Mouse (Mus musculus): ENCODE measurements at regions not wholly inside any gene's neighbourhood (a gene's known extent, or its start where the extent isn't known, plus 50 kb on each side); places are given as distances from the start of the nearest gene placed in this dataset.

DNA sequence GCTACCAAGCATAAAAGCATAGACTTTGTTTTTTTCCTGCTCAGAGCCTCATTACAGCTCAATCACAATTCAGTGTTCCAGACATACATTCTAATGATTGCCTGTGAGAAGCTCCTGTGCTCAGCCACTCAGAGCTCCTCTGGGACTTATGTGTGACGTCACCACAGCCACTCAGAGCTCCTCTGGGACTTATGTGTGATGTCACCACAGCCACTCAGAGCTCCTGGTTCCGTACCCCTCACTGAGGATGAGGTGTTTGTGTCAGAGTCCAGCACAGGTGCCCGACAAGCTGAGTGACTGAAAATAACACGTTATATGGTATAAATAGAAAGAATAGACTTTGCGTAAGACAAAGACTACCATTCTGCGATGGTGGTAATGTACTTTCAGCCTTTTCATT is 215.8 kb downstream of the Hhipl2 start:
- H3K4me3 ChIP-seq = no peak overlapping the region
- no peaks in the 10 kb centered on the region for H3K79me2 ChIP-seq (ENCODE audit: control insufficient read depth, insufficient read depth)
- H3K36me3 ChIP-seq (ENCODE audit: control insufficient read depth, insufficient read depth) = no peaks in the 10 kb centered on the region
- H3K4me2 ChIP-seq (ENCODE audit: low read depth) = no peak overlapping the region
- no peaks in the 10 kb centered on the region for H3K27me3 ChIP-seq (ENCODE audit: control insufficient read depth, insufficient read depth, insufficient read length)
- TF ChIP-seq REST (IDR thresholded peaks at IDR 0.05; ENCODE audit: insufficient read depth, insufficient read length) (no peak), MYOG (IDR thresholded peaks at IDR 0.05; ENCODE audit: control insufficient read depth in 1 of 3, insufficient read depth in 1 of 3, insufficient read length in 2 of 3, low read depth in 2 of 3) (no peak), MAX (IDR thresholded peaks at IDR 0.05; ENCODE audit: low read depth) (no peak), CEBPB (IDR thresholded peaks at IDR 0.05; ENCODE audit: insufficient read depth, poor library complexity, severe bottlenecking) (no peak), SRF (IDR thresholded peaks at IDR 0.05; ENCODE audit: control insufficient read depth, insufficient read length, low read depth) (no peak), POLR2AphosphoS2 (IDR thresholded peaks at IDR 0.05; ENCODE audit: insufficient read length, low read depth) (no peak)
- H3ac ChIP-seq (ENCODE audit: control insufficient read depth, insufficient read length) = no peak overlapping the region

GRCm38 (mm10) chr1:183634836-183635235 is 216.8 kb downstream of the Hhipl2 start:
- Histone ChIP-seq H3K4me3 (no peak overlapping the region), H3ac (ENCODE audit: control insufficient read depth, insufficient read length) (no peak overlapping the region), H3K27me3 (ENCODE audit: control insufficient read depth, insufficient read depth, insufficient read length) (no peaks in the 10 kb centered on the region), H3K36me3 (ENCODE audit: control insufficient read depth, insufficient read depth) (no peaks in the 10 kb centered on the region), H3K4me2 (ENCODE audit: low read depth) (no peak overlapping the region), H3K79me2 (ENCODE audit: control insufficient read depth, insufficient read depth) (no peaks in the 10 kb centered on the region)
- TF ChIP-seq MAX (IDR thresholded peaks at IDR 0.05; ENCODE audit: low read depth) = no peak
- no peak for TF ChIP-seq SRF (IDR thresholded peaks at IDR 0.05; ENCODE audit: control insufficient read depth, insufficient read length, low read depth)
- no peak for TF ChIP-seq MYOG (IDR thresholded peaks at IDR 0.05; ENCODE audit: control insufficient read depth in 1 of 3, insufficient read depth in 1 of 3, insufficient read length in 2 of 3, low read depth in 2 of 3)
- no peak for TF ChIP-seq CEBPB (IDR thresholded peaks at IDR 0.05; ENCODE audit: insufficient read depth, poor library complexity, severe bottlenecking)
- TF ChIP-seq E2F4 (IDR thresholded peaks at IDR 0.05; ENCODE audit: insufficient read depth) = no peak
- TF ChIP-seq REST (IDR thresholded peaks at IDR 0.05; ENCODE audit: insufficient read depth, insufficient read length) = no peak
- TF ChIP-seq TCF3 (IDR thresholded peaks at IDR 0.05; ENCODE audit: insufficient read length, low read depth) = no peak
- TF ChIP-seq POLR2A (IDR thresholded peaks at IDR 0.05; ENCODE audit: insufficient read length, low read depth) = no peak
- no peak for TF ChIP-seq TCF12 (IDR thresholded peaks at IDR 0.05; ENCODE audit: insufficient read depth, poor library complexity, severe bottlenecking)
- no peak for TF ChIP-seq POLR2AphosphoS2 (IDR thresholded peaks at IDR 0.05; ENCODE audit: insufficient read length, low read depth)
- no peak for TF ChIP-seq MYOD1 (IDR thresholded peaks at IDR 0.05; ENCODE audit: control insufficient read depth in 1 of 3, insufficient read length in 2 of 3, low read depth in 2 of 3)
- TF ChIP-seq USF1 (IDR thresholded peaks at IDR 0.05; ENCODE audit: low read depth) = no peak

GRCm38 (mm10) chr1:183637214-183637613 is 219.2 kb downstream of the Hhipl2 start:
- Histone ChIP-seq H3ac (ENCODE audit: control insufficient read depth, insufficient read length) (no peak overlapping the region), H3K27me3 (ENCODE audit: control insufficient read depth, insufficient read depth, insufficient read length) (no peaks in the 10 kb centered on the region), H3K79me2 (ENCODE audit: control insufficient read depth, insufficient read depth) (no peaks in the 10 kb centered on the region), H3K4me2 (ENCODE audit: low read depth) (no peak overlapping the region), H3K36me3 (ENCODE audit: control insufficient read depth, insufficient read depth) (no peaks in the 10 kb centered on the region), H3K4me3 (no peak overlapping the region)
- TF ChIP-seq CEBPB (IDR thresholded peaks at IDR 0.05; ENCODE audit: insufficient read depth, poor library complexity, severe bottlenecking) (no peak), REST (IDR thresholded peaks at IDR 0.05; ENCODE audit: insufficient read depth, insufficient read length) (no peak), USF1 (IDR thresholded peaks at IDR 0.05; ENCODE audit: low read depth) (no peak), E2F4 (IDR thresholded peaks at IDR 0.05; ENCODE audit: insufficient read depth) (no peak), SRF (IDR thresholded peaks at IDR 0.05; ENCODE audit: control insufficient read depth, insufficient read length, low read depth) (no peak), TCF12 (IDR thresholded peaks at IDR 0.05; ENCODE audit: insufficient read depth, poor library complexity, severe bottlenecking) (no peak), POLR2AphosphoS2 (IDR thresholded peaks at IDR 0.05; ENCODE audit: insufficient read length, low read depth) (no peak)

DNA sequence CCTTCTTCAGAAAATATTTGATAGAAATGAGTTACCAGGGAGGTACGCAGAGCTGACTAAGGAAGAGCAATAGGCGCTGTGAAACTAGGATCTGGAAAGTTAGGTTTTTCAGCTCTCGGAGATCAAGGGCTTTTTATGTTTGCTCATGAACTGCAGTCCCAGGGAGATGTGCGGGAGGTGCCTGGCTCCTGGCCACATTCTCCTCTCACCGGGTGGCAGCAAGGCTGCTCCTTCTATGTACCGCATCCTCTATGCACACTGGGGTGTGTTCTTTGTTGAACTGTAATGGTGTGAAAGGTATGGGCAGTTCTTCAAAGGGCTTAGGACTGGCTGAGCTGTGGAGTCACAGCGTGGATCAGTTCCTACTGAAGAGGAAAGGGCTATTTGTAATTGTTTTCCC is 221.3 kb downstream of the Hhipl2 start:
- Histone ChIP-seq H3K4me3 (no peak overlapping the region), H3K79me2 (ENCODE audit: control insufficient read depth, insufficient read depth) (no peaks in the 10 kb centered on the region), H3ac (ENCODE audit: control insufficient read depth, insufficient read length) (no peak overlapping the region), H3K4me2 (ENCODE audit: low read depth) (no peak overlapping the region), H3K27me3 (ENCODE audit: control insufficient read depth, insufficient read depth, insufficient read length) (no peaks in the 10 kb centered on the region), H3K36me3 (ENCODE audit: control insufficient read depth, insufficient read depth) (no peaks in the 10 kb centered on the region)
- TF ChIP-seq USF1 (IDR thresholded peaks at IDR 0.05; ENCODE audit: low read depth) (no peak), TCF3 (IDR thresholded peaks at IDR 0.05; ENCODE audit: insufficient read length, low read depth) (no peak), CEBPB (IDR thresholded peaks at IDR 0.05; ENCODE audit: insufficient read depth, poor library complexity, severe bottlenecking) (no peak), E2F4 (IDR thresholded peaks at IDR 0.05; ENCODE audit: insufficient read depth) (no peak), MYOG (IDR thresholded peaks at IDR 0.05; ENCODE audit: control insufficient read depth in 1 of 3, insufficient read depth in 1 of 3, insufficient read length in 2 of 3, low read depth in 2 of 3) (no peak), POLR2AphosphoS2 (IDR thresholded peaks at IDR 0.05; ENCODE audit: insufficient read length, low read depth) (no peak), SRF (IDR thresholded peaks at IDR 0.05; ENCODE audit: control insufficient read depth, insufficient read length, low read depth) (no peak), MAX (IDR thresholded peaks at IDR 0.05; ENCODE audit: low read depth) (no peak), TCF12 (IDR thresholded peaks at IDR 0.05; ENCODE audit: insufficient read depth, poor library complexity, severe bottlenecking) (no peak), MYOD1 (IDR thresholded peaks at IDR 0.05; ENCODE audit: control insufficient read depth in 1 of 3, insufficient read length in 2 of 3, low read depth in 2 of 3) (no peak)

- Histone ChIP-seq H3K36me3 (ENCODE audit: control insufficient read depth, insufficient read depth) (no peaks in the 10 kb centered on the region), H3K4me3 (no peak overlapping the region), H3K79me2 (ENCODE audit: control insufficient read depth, insufficient read depth) (no peaks in the 10 kb centered on the region), H3ac (ENCODE audit: control insufficient read depth, insufficient read length) (no peak overlapping the region), H3K4me2 (ENCODE audit: low read depth) (no peak overlapping the region), H3K27me3 (ENCODE audit: control insufficient read depth, insufficient read depth, insufficient read length) (no peaks in the 10 kb centered on the region)
- TF ChIP-seq SRF (IDR thresholded peaks at IDR 0.05; ENCODE audit: control insufficient read depth, insufficient read length, low read depth) (no peak), TCF12 (IDR thresholded peaks at IDR 0.05; ENCODE audit: insufficient read depth, poor library complexity, severe bottlenecking) (no peak), REST (IDR thresholded peaks at IDR 0.05; ENCODE audit: insufficient read depth, insufficient read length) (no peak), CEBPB (IDR thresholded peaks at IDR 0.05; ENCODE audit: insufficient read depth, poor library complexity, severe bottlenecking) (no peak), POLR2A (IDR thresholded peaks at IDR 0.05; ENCODE audit: insufficient read length, low read depth) (no peak), TCF3 (IDR thresholded peaks at IDR 0.05; ENCODE audit: insufficient read length, low read depth) (no peak), E2F4 (IDR thresholded peaks at IDR 0.05; ENCODE audit: insufficient read depth) (no peak), POLR2AphosphoS2 (IDR thresholded peaks at IDR 0.05; ENCODE audit: insufficient read length, low read depth) (no peak), USF1 (IDR thresholded peaks at IDR 0.05; ENCODE audit: low read depth) (no peak), MAX (IDR thresholded peaks at IDR 0.05; ENCODE audit: low read depth) (no peak), MYOG (IDR thresholded peaks at IDR 0.05; ENCODE audit: control insufficient read depth in 1 of 3, insufficient read depth in 1 of 3, insufficient read length in 2 of 3, low read depth in 2 of 3) (no peak)
These were observed 222.6 kb downstream of the Hhipl2 start for GRCm38 (mm10) chr1:183640568-183640967.
